11 mouse cellular contexts compared by ENCODE assay signal in genomic region chr3:79252921-79253394, GRCm38 (mm10). TPM values are rescaled to one million over a fixed set of nuclear protein-coding genes. Genes with fewer than 3 reads are reported as not detected.
DNase-seq lines count a peak whose midpoint lies in the region; TF ChIP-seq lines count a peak whose summit lies in the region.
"Had no signal": no experiment of that assay in that cellular context is flagged by ENCODE, and none has a peak within 500 bp of the region (broad histone marks: within the 10 kb centered on the region; RNA-seq: fewer than 3 reads in every experiment).

No protein-coding gene starts in this region.

- no peaks in the 10 kb centered on the region for H3K27me3 ChIP-seq in thymus, adult 2 months (ENCODE audit: control insufficient read depth, insufficient read depth, low read length)
- H3K27me3 ChIP-seq: midbrain, embryonic 15.5 days had no signal

- no peak for TF ChIP-seq POLR2A in thymus, adult 2 months (IDR thresholded peaks at IDR 0.05; ENCODE audit: control insufficient read depth, extremely low read depth, insufficient read depth, low read length, poor library complexity)

- H3K4me3 ChIP-seq in thymus, adult 2 months (ENCODE audit: control insufficient read depth, insufficient read depth, low read length): no peak overlapping the region
- H3K4me3 ChIP-seq: midbrain, embryonic 15.5 days had no signal

- peak overlapping the region; percentile 8 for H3K27ac ChIP-seq in thymus, adult 2 months (ENCODE audit: control insufficient read depth, insufficient read depth, low read length)
- H3K27ac ChIP-seq: midbrain, embryonic 15.5 days had no signal

- 8% methylated on average over 5 of the region's 5 CpGs for WGBS in thymus, adult 2 months

- no peaks in the 10 kb centered on the region for H3K36me3 ChIP-seq in thymus, adult 2 months (ENCODE audit: control insufficient read depth, insufficient read depth, low read length)
- H3K36me3 ChIP-seq: midbrain, embryonic 15.5 days had no signal

- peaks cover 20% of the 10 kb centered on the region for H3K4me1 ChIP-seq in thymus, adult 2 months (replicated peaks; ENCODE audit: control insufficient read depth, insufficient read depth, low read length)

- no peak for TF ChIP-seq CTCF in thymus, adult 2 months (IDR thresholded peaks at IDR 0.05; ENCODE audit: borderline replicate concordance, control insufficient read depth, extremely low read depth, insufficient read depth, low read length, poor library complexity)

- DNase-seq in heart, adult 11 months: peak; percentile 96
- no peak for DNase-seq in heart, postnatal 4 days
- no peak for DNase-seq in thymus, adult 2 months
- no peak for DNase-seq in thymus, postnatal 14 days
- DNase-seq in lung, postnatal 10 days: peak; percentile 50
- DNase-seq in right cerebral cortex, postnatal 4 days: no peak
- no peak for DNase-seq in spleen, postnatal 4 days (ENCODE audit: low spot score in 2 of 2)
- DNase-seq in right cerebral cortex, postnatal 10 days (ENCODE audit: low spot score in 2 of 2): no peak
- DNase-seq: cerebellum, adult 11 months; right cerebral cortex, postnatal 25 days had no signal

RNA-seq across cellular contexts. Expression of gene Rapgef2, which starts 33.4 kb away (rescaled TPM):
- total RNA-seq in heart, postnatal 4 days (2021): 10 to 100 TPM; 37.0 to 40.6 TPM
- 8.7 and 9.7 TPM in 2 replicates for polyA plus RNA-seq in thymus, adult 2 months (2012; rRNA removed)

Comparison
In these comparisons a context has a peak if more than half of its experiments do, and no peak if none do; other contexts are left out.
1. DNase-seq: peak in heart, adult 11 months (single experiment) and lung, postnatal 10 days (single experiment); none in heart, postnatal 4 days (single experiment), thymus, adult 2 months (single experiment), thymus, postnatal 14 days (single experiment), right cerebral cortex, postnatal 4 days (single experiment), spleen, postnatal 4 days (0 of 2) and right cerebral cortex, postnatal 10 days (0 of 2).